Mouse (Mus musculus): ENCODE measurements around the gene Gm49387.

GRCm38 (mm10) chr14:31577966-31578735, 62.5 kb downstream of the Gm49387 start:
- no peak for TF ChIP-seq CTCF (IDR thresholded peaks at IDR 0.05; ENCODE audit: low read depth, low read length)
- TF ChIP-seq TAL1 (conservative IDR thresholded peaks at IDR 0.05; ENCODE audit: low read depth, low read length): no peak
- TF ChIP-seq GATA1 (IDR thresholded peaks at IDR 0.05; ENCODE audit: borderline replicate concordance, low read length): no peak
- TF ChIP-seq GATA2 (IDR thresholded peaks at IDR 0.05; ENCODE audit: borderline replicate concordance, low read depth, low read length): no peak

Data from G1E (cell line).